Mouse (Mus musculus): ENCODE results near the gene Fbxl13. TPM values are rescaled to one million over a fixed set of nuclear protein-coding genes. Genes with fewer than 3 reads are reported as not detected.

The Fbxl13 gene
- polyA plus RNA-seq, 1 experiment = 1.8 TPM

GRCm38 (mm10) chr5:21660850-21661249 is 15.4 kb upstream of the Fbxl13 start:
- WGBS = 85% methylated on average over 6 of the region's 6 CpGs
- TF ChIP-seq CTCF (IDR thresholded peaks at IDR 0.05; ENCODE audit: insufficient read depth, low read length) (no peak), POLR2A (IDR thresholded peaks at IDR 0.05; ENCODE audit: borderline replicate concordance, extremely low read depth, low read depth, low read length) (no peak)
- DNase-seq = no peak
- Histone ChIP-seq H3K4me3 (replicated peaks; ENCODE audit: extremely low read depth, low read depth, low read length) (no peak overlapping the region), H3K4me1 (ENCODE audit: control insufficient read depth, insufficient read depth, low read length) (no peaks in the 10 kb centered on the region)

- Histone ChIP-seq H3K4me3 (replicated peaks; ENCODE audit: extremely low read depth, low read depth, low read length) (no peak overlapping the region), H3K4me1 (ENCODE audit: control insufficient read depth, insufficient read depth, low read length) (no peaks in the 10 kb centered on the region)
- peak; percentile 78 for DNase-seq
- no peak for TF ChIP-seq POLR2A (IDR thresholded peaks at IDR 0.05; ENCODE audit: borderline replicate concordance, extremely low read depth, low read depth, low read length)
- peak; percentile 88 for TF ChIP-seq CTCF (IDR thresholded peaks at IDR 0.05; ENCODE audit: insufficient read depth, low read length)
- 43% methylated on average over 11 of the region's 11 CpGs for WGBS
Observed at GRCm38 (mm10) chr5:21658623-21659395, 13.4 kb upstream of the Fbxl13 start.

- Histone ChIP-seq H3K4me1 (ENCODE audit: control insufficient read depth, insufficient read depth, low read length) (no peaks in the 10 kb centered on the region), H3K4me3 (replicated peaks; ENCODE audit: extremely low read depth, low read depth, low read length) (no peak overlapping the region)
- TF ChIP-seq CTCF (IDR thresholded peaks at IDR 0.05; ENCODE audit: insufficient read depth, low read length) (no peak), POLR2A (IDR thresholded peaks at IDR 0.05; ENCODE audit: borderline replicate concordance, extremely low read depth, low read depth, low read length) (no peak)
- DNase-seq = no peak
- 92% methylated on average over 6 of the region's 6 CpGs for WGBS
Observed at GRCm38 (mm10) chr5:21658038-21658437, 12.6 kb upstream of the Fbxl13 start.

- no peaks in the 10 kb centered on the region for H3K4me1 ChIP-seq (ENCODE audit: control insufficient read depth, insufficient read depth, low read length)
- TF ChIP-seq POLR2A (IDR thresholded peaks at IDR 0.05; ENCODE audit: borderline replicate concordance, extremely low read depth, low read depth, low read length) (no peak), CTCF (IDR thresholded peaks at IDR 0.05; ENCODE audit: insufficient read depth, low read length) (no peak)
- DNase-seq = no peak
- no peak overlapping the region for H3K4me3 ChIP-seq (replicated peaks; ENCODE audit: extremely low read depth, low read depth, low read length)
- WGBS = 73% methylated on average over 9 of the region's 9 CpGs
Observed at GRCm38 (mm10) chr5:21656912-21657311, 11.5 kb upstream of the Fbxl13 start.

GRCm38 (mm10) chr5:21651885-21652612 is 6.6 kb upstream of the Fbxl13 start:
- no peaks in the 10 kb centered on the region for H3K4me1 ChIP-seq (ENCODE audit: control insufficient read depth, insufficient read depth, low read length)
- TF ChIP-seq POLR2A (IDR thresholded peaks at IDR 0.05; ENCODE audit: borderline replicate concordance, extremely low read depth, low read depth, low read length) = no peak
- no peak for TF ChIP-seq CTCF (IDR thresholded peaks at IDR 0.05; ENCODE audit: insufficient read depth, low read length)
- 74% methylated on average over 7 of the region's 7 CpGs for WGBS
- H3K4me3 ChIP-seq (replicated peaks; ENCODE audit: extremely low read depth, low read depth, low read length) = no peak overlapping the region
- no peak for DNase-seq

- TF ChIP-seq POLR2A (IDR thresholded peaks at IDR 0.05; ENCODE audit: borderline replicate concordance, extremely low read depth, low read depth, low read length) = no peak
- TF ChIP-seq CTCF (IDR thresholded peaks at IDR 0.05; ENCODE audit: insufficient read depth, low read length) = no peak
- H3K4me1 ChIP-seq (ENCODE audit: control insufficient read depth, insufficient read depth, low read length) = peaks cover 4% of the 10 kb centered on the region
- DNase-seq = no peak
- no peak overlapping the region for H3K4me3 ChIP-seq (replicated peaks; ENCODE audit: extremely low read depth, low read depth, low read length)
- 67% methylated on average over 2 of the region's 2 CpGs for WGBS
Observed at GRCm38 (mm10) chr5:21650736-21651135, 5.3 kb upstream of the Fbxl13 start.

- Histone ChIP-seq H3K4me1 (ENCODE audit: control insufficient read depth, insufficient read depth, low read length) (peaks cover 4% of the 10 kb centered on the region), H3K4me3 (replicated peaks; ENCODE audit: extremely low read depth, low read depth, low read length) (peak overlapping the region; percentile 88)
- under 1% methylated on average over 25 of the region's 25 CpGs for WGBS
- DNase-seq = no peak
- TF ChIP-seq CTCF (IDR thresholded peaks at IDR 0.05; ENCODE audit: insufficient read depth, low read length) = no peak
- no peak for TF ChIP-seq POLR2A (IDR thresholded peaks at IDR 0.05; ENCODE audit: borderline replicate concordance, extremely low read depth, low read depth, low read length)
Observed at GRCm38 (mm10) chr5:21646133-21646491, 678 bp upstream of the Fbxl13 start.

GRCm38 (mm10) chr5:21644891-21645438 is 469 bp downstream of the Fbxl13 start:
- DNase-seq = no peak
- TF ChIP-seq CTCF (IDR thresholded peaks at IDR 0.05; ENCODE audit: insufficient read depth, low read length) (no peak), POLR2A (IDR thresholded peaks at IDR 0.05; ENCODE audit: borderline replicate concordance, extremely low read depth, low read depth, low read length) (no peak)
- WGBS = 17% methylated on average over 14 of the region's 14 CpGs

GRCm38 (mm10) chr5:21643606-21644005 is 1.8 kb downstream of the Fbxl13 start:
- TF ChIP-seq POLR2A (IDR thresholded peaks at IDR 0.05; ENCODE audit: borderline replicate concordance, extremely low read depth, low read depth, low read length) (no peak), CTCF (IDR thresholded peaks at IDR 0.05; ENCODE audit: insufficient read depth, low read length) (no peak)
- Histone ChIP-seq H3K4me3 (replicated peaks; ENCODE audit: extremely low read depth, low read depth, low read length) (no peak overlapping the region), H3K4me1 (ENCODE audit: control insufficient read depth, insufficient read depth, low read length) (peaks cover 4% of the 10 kb centered on the region)
- DNase-seq = no peak
- WGBS = 32% methylated on average over 1 of the region's 1 CpGs

More at GRCm38 (mm10) chr5:21644891-21645438, 469 bp downstream of the Fbxl13 start:
- H3K4me3 ChIP-seq (replicated peaks; ENCODE audit: extremely low read depth, low read depth, low read length) = peak overlapping the region; percentile 12
- H3K4me1 ChIP-seq (ENCODE audit: control insufficient read depth, insufficient read depth, low read length) = peaks cover 4% of the 10 kb centered on the region
